Mouse (Mus musculus) hindlimb bud, embryonic 11.5 days (tissue): ENCODE measurements around the gene Gna11.

Source experiments
- DNase-seq: peaks from one replicate; pipeline ENCODE4 v3.0.0-alpha.2; 2012; ENCODE audit warnings: low read depth, low spot score; ENCODE audit errors: extremely low spot score

The Gna11 gene

GRCm38 (mm10) chr10:81565257-81566228, 20.6 kb upstream of the Gna11 start:
- no peak for DNase-seq

GRCm38 (mm10) chr10:81564734-81565133, 19.7 kb upstream of the Gna11 start:
- DNase-seq = no peak

GRCm38 (mm10) chr10:81564216-81564615, 19.2 kb upstream of the Gna11 start:
- DNase-seq = no peak

- DNase-seq = no peak
These were observed 18.5 kb upstream of the Gna11 start for GRCm38 (mm10) chr10:81563481-81563880.

- no peak for DNase-seq
These were observed 17.4 kb upstream of the Gna11 start for GRCm38 (mm10) chr10:81562411-81562810.

GRCm38 (mm10) chr10:81560719-81561459, 15.9 kb upstream of the Gna11 start:
- DNase-seq = no peak

- no peak for DNase-seq
These were observed 14.9 kb upstream of the Gna11 start for GRCm38 (mm10) chr10:81559627-81560539.

DNA sequence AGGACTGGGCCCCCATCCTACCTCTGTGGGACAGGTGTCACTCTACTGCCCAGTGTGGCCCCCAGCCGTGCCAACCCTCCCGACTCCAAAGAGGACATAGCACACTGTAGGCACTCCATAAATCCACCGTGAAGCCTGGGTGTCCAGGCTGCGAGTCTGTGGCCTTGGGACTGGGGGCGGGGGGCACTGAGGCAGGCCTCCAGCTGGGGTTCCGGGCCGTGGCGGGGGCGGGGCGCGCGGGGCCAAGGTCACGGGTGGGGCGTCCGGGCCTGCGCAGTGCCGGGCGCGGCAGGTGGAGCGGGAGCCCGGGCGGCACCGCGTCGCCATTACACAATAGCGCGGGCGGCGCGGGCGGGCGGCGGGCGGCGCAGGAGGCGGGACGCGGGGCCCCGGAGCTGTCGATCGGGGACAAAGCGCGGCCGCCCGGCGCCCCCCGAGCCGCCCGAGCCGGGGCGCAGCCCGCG, 14.2 kb upstream of the Gna11 start, which contains the start of gene Aes:
Gene Aes (plus strand): TSS at position 326 of the 464 bp plus-strand sequence.
- DNase-seq = no peak

DNA sequence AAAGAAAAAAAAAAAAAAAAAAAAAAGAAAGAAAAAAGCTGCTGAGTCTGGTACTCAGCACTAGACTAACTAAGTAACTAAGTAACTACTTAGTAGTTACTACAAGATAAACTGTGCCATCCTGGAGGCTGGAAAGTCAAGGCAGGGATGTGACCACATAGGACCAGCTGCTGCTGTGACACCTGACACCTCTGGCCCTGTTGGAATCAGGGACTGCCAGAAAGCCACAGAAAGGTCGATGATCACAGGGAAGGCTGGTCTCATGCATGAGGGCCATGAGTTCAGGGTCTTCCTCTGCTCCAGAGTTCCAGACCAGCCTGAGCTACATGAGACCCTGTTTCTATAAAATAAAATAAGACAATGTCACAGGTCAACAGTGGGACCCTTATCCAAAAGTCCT, 12.5 kb upstream of the Gna11 start:
- DNase-seq = no peak

DNA sequence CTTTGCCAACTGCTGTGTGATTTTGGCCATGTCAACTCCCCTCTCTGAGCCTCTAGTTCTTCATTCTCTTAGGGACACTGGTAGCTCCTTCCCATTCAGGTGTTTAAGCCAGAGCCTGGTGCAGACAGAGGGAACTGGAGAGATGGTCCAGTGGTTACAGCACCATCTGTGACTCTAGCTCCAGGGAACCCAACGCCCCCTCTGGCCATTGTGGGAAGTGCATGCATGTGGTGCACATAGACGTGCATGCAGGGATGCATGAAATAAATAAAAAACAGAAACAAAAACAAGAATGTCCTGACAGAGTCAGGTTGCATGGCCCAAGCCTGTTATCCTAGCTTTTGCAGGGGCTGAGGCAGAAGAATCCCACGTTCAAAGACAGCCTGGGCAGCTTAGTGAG, 11.3 kb upstream of the Gna11 start:
- no peak for DNase-seq

GRCm38 (mm10) chr10:81553807-81554755, 9.1 kb upstream of the Gna11 start:
- no peak for DNase-seq

GRCm38 (mm10) chr10:81553232-81553631, 8.2 kb upstream of the Gna11 start:
- DNase-seq = no peak

DNA sequence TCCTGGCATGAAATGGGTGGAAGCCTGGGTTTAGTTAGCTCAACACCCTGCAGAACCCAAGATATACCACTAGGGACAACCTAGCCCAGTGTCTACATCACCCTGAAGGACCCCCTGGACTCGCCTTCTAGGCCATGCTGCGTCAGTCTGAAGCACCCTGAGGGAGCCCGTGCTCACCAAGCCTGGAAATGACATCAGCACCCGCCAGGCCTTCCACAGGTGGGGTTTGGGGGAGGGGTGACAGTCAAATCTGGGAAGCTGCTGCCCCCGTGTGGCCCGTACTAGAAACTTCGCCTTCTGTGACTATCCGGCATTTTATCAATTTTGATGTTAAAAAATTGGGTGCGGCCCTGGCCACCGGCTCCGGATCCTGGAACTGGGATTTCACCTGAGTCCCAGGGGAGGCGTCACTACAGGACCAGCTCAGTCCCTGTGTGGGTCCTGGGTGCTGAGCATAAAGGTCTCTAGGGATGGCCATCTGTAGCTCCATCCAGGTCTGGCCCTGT, 6.7 kb upstream of the Gna11 start:
- DNase-seq = no peak

DNA sequence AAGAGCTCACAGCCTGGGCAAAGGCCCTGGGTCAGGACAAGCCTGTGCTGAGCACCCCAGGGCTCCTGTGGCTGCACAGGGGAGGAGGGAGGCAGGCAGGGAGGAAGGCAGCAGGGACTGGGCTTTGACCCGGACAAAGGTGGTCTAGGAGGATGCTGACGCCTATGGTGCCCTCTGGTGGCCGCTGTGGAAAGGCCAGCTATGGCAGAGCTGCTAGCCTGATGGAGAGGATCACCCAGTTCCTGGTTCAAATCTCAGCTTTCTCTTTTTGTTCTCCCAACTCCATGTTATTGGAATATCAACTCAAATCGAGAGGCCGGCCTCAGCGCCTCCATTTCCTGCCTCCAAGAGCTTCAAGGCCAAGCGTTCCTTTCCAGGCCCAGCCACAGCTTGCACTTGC, 5.3 kb upstream of the Gna11 start:
- DNase-seq = no peak

DNA sequence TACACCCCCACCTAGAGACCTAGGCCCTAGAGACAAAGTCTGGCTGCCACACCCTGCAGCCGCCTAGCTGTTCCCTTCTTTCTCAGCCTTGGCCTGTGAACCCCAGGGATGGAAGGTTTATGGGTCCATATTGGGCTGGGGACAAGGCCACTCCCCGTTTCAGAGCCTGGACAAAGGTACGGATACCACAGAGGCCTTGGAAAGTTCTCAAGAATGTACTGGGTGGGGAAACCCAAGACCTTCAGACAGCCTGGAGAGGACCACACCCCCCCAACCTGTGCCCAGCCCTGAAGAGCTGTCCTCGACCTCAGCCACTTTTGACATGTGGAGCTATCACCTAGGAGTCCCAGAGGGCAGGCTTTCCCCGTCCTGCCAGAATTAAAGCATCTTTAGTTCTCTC, 4.0 kb upstream of the Gna11 start:
- no peak for DNase-seq

GRCm38 (mm10) chr10:81546788-81547571, 2.0 kb upstream of the Gna11 start:
- DNase-seq = no peak

DNA sequence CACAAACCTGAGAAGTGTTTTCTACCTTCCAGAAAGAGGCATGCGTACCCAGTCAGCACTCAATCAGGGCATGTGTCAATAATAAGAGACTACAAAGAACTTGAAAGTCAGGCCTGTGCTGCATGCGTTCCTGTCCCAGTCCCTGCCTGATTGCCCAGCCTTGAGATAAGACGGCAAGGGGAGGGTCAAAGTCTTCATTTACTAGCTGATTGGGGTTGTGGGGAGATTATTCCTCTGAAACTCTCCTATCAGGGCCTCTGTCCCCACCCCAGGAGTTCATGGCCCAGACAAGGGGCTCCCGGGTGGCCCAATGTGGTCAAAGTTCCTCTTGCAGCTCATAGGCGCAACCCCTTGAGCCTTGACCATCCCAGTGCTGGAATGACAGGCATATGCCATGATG, 1.3 kb upstream of the Gna11 start:
- no peak for DNase-seq

DNA sequence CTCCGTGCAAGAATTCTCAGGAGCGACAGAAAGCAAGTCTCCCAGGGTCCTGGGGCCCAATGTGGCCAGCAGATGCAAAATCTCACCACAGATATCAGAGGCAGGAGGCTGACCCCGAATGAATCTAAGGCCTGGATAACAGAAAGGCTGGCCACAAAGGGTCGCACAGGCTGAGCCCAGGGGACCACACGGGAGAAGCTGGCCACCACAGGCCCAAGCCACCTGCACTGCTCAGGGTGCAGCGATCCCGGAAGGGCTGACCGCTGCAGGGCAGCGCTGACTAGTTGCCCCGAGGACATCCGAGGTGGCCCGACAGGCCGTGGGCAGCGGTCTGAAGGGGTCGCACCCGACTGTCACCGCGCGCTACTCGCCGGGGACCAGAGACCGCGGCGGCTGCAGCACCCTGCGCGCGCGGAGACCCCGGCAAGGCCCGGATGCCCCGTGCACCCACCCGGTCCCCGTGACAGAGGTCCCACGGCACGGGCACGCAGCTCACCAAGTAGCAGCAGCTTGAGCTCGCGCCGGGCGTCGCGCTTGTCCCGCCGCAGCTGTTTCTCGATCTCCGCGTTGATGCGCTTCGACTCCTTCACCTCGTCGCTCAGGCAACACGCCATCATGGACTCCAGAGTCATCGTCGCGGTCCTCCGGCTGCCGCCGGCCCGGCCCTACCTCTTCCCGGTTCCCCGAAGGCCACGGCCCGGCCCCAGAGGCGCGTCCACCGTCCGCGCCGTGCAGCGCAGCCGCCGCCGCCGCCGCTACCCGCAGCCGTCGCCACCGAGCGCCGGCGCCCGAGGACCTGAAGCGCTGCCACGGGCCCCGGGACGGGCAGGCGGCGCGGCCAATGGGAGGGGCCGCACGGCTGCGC, 462 bp downstream of the Gna11 start:
- DNase-seq = no peak
